Mouse (Mus musculus): Measurements from ENCODE around the gene Slc31a2. TPM values are rescaled to one million over a fixed set of nuclear protein-coding genes. Genes with fewer than 3 reads are reported as not detected.

The Slc31a2 gene
- polyA plus RNA-seq, 1 experiment from 2014 or later: 18.0 TPM

DNA sequence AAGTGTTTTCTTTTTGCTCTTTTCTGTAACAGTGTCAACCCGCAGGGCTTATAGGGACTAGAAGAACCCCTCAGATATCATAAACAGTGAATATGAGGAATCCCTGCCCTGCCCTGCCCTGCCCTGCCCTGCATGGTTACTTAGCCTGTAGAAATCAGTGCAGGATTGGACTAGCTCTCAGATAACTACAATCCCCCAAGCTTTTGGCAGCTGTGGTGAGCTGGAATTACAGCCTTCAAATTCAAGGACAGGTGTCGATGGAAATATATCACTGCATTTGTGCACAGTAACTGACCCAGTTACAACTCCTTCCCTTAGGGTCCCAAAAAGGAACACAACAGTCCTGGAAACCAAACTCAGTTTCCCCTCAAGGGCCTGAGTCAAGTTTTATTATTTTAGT, 37.6 kb downstream of the Slc31a2 start:
- Histone ChIP-seq H3K4me1 (ENCODE audit: control insufficient read depth, insufficient read depth, low read length) (no peaks in the 10 kb centered on the region), H3K4me3 (ENCODE audit: low read depth, low read length) (no peak overlapping the region), H3K4me2 (ENCODE audit: low read depth, low read length) (no peak overlapping the region), H3K36me3 (ENCODE audit: control insufficient read depth, insufficient read depth, low read length) (peaks cover 83% of the 10 kb centered on the region), H3K9ac (ENCODE audit: low read depth, low read length) (no peak overlapping the region), H3K27ac (replicated peaks; ENCODE audit: low read depth, low read length) (no peak overlapping the region), H3K9me3 (ENCODE audit: control insufficient read depth, low read length) (no peaks in the 10 kb centered on the region), H3K27me3 (replicated peaks; ENCODE audit: control insufficient read depth, insufficient read depth, low read length) (no peaks in the 10 kb centered on the region)
- 81% methylated on average over 2 of the region's 2 CpGs for WGBS
- DNase-seq (ENCODE audit: low spot score) (peak; percentile 19), ATAC-seq (ENCODE audit: low read depth) (no peak)

DNA sequence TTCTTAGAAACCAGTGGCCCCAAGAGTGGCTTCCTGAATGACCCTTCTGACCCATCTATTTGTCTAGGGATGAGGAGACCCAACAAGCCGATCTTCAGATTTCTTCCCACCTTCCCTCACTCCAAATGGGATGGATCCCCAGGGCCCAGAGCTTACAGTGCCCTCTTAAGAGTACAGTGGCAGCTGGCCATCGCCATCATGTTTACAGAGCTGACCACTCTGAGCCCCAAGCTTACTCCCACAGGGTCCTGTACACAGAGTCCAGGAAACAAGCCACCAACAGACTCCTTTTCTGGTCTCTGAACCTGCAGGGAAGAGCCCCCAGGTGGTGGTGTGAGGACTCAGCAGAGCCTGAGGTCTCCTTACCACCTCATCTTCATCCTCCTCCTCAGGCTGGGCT, 40.4 kb downstream of the Slc31a2 start:
- DNase-seq (ENCODE audit: low spot score) (no peak), ATAC-seq (ENCODE audit: low read depth) (no peak)
- H3K9me3 ChIP-seq (ENCODE audit: control insufficient read depth, low read length): no peaks in the 10 kb centered on the region
- WGBS: 80% methylated on average over 2 of the region's 2 CpGs
- H3K27ac ChIP-seq (replicated peaks; ENCODE audit: low read depth, low read length): no peak overlapping the region
- no peaks in the 10 kb centered on the region for H3K27me3 ChIP-seq (replicated peaks; ENCODE audit: control insufficient read depth, insufficient read depth, low read length)
- H3K36me3 ChIP-seq (ENCODE audit: control insufficient read depth, insufficient read depth, low read length): peaks cover 94% of the 10 kb centered on the region
- H3K4me2 ChIP-seq (ENCODE audit: low read depth, low read length): no peak overlapping the region
- no peaks in the 10 kb centered on the region for H3K4me1 ChIP-seq (ENCODE audit: control insufficient read depth, insufficient read depth, low read length)
- H3K4me3 ChIP-seq (ENCODE audit: low read depth, low read length): no peak overlapping the region
- H3K9ac ChIP-seq (ENCODE audit: low read depth, low read length): no peak overlapping the region

DNA sequence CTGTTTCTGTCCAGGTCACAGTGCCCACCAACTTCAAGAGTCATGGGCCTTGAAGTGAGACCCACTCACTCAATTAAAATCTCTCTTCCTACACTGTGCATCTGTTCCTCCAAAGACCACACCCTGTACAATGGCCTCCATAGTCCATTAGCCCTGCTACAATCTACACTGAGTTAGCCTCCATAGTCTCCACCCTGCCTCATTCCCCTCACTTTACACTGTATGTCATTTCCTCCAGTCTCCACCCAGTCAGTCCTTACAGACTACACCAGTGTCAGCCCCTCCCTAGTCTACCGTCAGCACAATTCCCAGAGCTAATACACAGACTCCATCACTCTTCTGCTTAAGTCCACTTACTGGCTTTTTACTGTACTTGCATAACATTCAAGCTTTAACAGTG, 40.9 kb downstream of the Slc31a2 start:
- Histone ChIP-seq H3K4me2 (ENCODE audit: low read depth, low read length) (no peak overlapping the region), H3K4me1 (ENCODE audit: control insufficient read depth, insufficient read depth, low read length) (no peaks in the 10 kb centered on the region), H3K9ac (ENCODE audit: low read depth, low read length) (no peak overlapping the region), H3K27ac (replicated peaks; ENCODE audit: low read depth, low read length) (no peak overlapping the region), H3K9me3 (ENCODE audit: control insufficient read depth, low read length) (no peaks in the 10 kb centered on the region), H3K36me3 (ENCODE audit: control insufficient read depth, insufficient read depth, low read length) (peaks cover 92% of the 10 kb centered on the region), H3K27me3 (replicated peaks; ENCODE audit: control insufficient read depth, insufficient read depth, low read length) (no peaks in the 10 kb centered on the region), H3K4me3 (ENCODE audit: low read depth, low read length) (no peak overlapping the region)
- ATAC-seq (ENCODE audit: low read depth) (no peak), DNase-seq (ENCODE audit: low spot score) (no peak)
- WGBS: 74% methylated on average over 1 of the region's 1 CpGs

DNA sequence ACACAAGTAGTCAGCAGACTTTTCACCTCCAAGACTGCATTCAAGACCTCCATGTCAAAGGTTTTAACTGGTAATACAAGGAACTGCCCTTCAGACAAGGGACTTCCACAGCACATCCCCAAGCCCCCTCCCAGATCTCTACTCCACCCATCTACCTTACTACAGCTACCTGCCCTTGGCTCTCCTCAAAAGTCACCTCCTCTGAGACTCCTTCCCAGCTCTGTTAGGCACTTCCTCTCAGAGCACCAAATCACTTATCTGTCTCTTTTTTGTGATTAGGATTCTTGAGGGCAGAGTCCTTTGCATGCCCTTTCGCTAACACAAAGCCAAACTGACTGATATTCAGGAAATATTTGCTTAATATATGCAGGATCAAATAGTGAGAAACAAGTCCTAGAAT, 43.9 kb downstream of the Slc31a2 start:
- no peak for DNase-seq (ENCODE audit: low spot score)
- no peaks in the 10 kb centered on the region for H3K9me3 ChIP-seq (ENCODE audit: control insufficient read depth, low read length)
- no peaks in the 10 kb centered on the region for H3K4me1 ChIP-seq (ENCODE audit: control insufficient read depth, insufficient read depth, low read length)
- WGBS: 91% methylated on average over 1 of the region's 1 CpGs
- H3K27ac ChIP-seq (replicated peaks; ENCODE audit: low read depth, low read length): no peak overlapping the region
- no peak overlapping the region for H3K4me3 ChIP-seq (ENCODE audit: low read depth, low read length)
- H3K27me3 ChIP-seq (replicated peaks; ENCODE audit: control insufficient read depth, insufficient read depth, low read length): no peaks in the 10 kb centered on the region
- H3K9ac ChIP-seq (ENCODE audit: low read depth, low read length): no peak overlapping the region
- no peak overlapping the region for H3K4me2 ChIP-seq (ENCODE audit: low read depth, low read length)
- no peak for ATAC-seq (ENCODE audit: low read depth)
- H3K36me3 ChIP-seq (ENCODE audit: control insufficient read depth, insufficient read depth, low read length): peaks cover 71% of the 10 kb centered on the region

DNA sequence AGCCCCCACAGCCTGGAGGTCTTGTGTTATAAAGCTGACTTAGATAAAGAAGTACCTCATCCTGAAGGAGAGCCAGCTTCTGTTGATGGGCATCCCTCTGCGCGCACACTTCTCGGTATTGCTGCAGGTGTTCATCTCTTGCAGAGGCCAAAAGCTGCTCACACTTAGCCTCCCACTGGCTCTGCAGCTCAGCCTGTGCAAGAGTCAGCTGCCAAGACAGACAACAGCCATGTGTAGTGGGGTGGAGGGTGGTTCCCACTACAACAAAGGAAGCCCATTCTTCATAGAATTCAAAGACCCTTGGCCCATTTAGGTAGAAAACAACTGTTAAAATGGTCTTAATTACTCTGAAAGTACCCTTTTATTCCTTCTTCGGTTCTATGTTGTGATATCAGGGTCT, 44.5 kb downstream of the Slc31a2 start:
- ATAC-seq (ENCODE audit: low read depth) (no peak), DNase-seq (ENCODE audit: low spot score) (no peak)
- Histone ChIP-seq H3K4me3 (ENCODE audit: low read depth, low read length) (no peak overlapping the region), H3K9ac (ENCODE audit: low read depth, low read length) (no peak overlapping the region), H3K4me1 (ENCODE audit: control insufficient read depth, insufficient read depth, low read length) (no peaks in the 10 kb centered on the region), H3K36me3 (ENCODE audit: control insufficient read depth, insufficient read depth, low read length) (peaks cover 69% of the 10 kb centered on the region), H3K27me3 (replicated peaks; ENCODE audit: control insufficient read depth, insufficient read depth, low read length) (no peaks in the 10 kb centered on the region), H3K27ac (replicated peaks; ENCODE audit: low read depth, low read length) (no peak overlapping the region), H3K4me2 (ENCODE audit: low read depth, low read length) (no peak overlapping the region), H3K9me3 (ENCODE audit: control insufficient read depth, low read length) (no peaks in the 10 kb centered on the region)
- 87% methylated on average over 4 of the region's 4 CpGs for WGBS

DNA sequence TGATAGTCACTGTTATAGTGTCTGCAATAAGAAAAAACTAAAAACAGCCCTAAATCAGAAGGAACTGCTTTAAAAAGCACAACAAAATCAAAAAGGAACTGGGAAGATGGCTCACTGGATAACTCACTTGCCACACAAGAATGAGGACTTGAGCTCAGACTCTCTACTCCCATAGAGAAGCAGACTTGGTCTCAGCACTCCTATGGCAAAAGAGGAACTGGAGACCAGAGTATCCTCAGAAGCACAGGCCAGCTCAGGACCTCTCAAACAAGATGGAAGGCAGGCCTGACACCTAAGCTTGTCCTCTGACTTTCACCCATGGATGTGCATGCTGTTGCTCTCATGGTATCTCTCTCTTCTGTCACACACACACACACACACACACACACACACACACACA, 46.0 kb downstream of the Slc31a2 start:
- H3K4me3 ChIP-seq (ENCODE audit: low read depth, low read length): no peak overlapping the region
- DNase-seq (ENCODE audit: low spot score) (no peak), ATAC-seq (ENCODE audit: low read depth) (no peak)
- H3K9me3 ChIP-seq (ENCODE audit: control insufficient read depth, low read length): no peaks in the 10 kb centered on the region
- H3K27ac ChIP-seq (replicated peaks; ENCODE audit: low read depth, low read length): no peak overlapping the region
- H3K27me3 ChIP-seq (replicated peaks; ENCODE audit: control insufficient read depth, insufficient read depth, low read length): no peaks in the 10 kb centered on the region
- no peaks in the 10 kb centered on the region for H3K4me1 ChIP-seq (ENCODE audit: control insufficient read depth, insufficient read depth, low read length)
- H3K9ac ChIP-seq (ENCODE audit: low read depth, low read length): no peak overlapping the region
- no peak overlapping the region for H3K4me2 ChIP-seq (ENCODE audit: low read depth, low read length)
- peaks cover 67% of the 10 kb centered on the region for H3K36me3 ChIP-seq (ENCODE audit: control insufficient read depth, insufficient read depth, low read length)

DNA sequence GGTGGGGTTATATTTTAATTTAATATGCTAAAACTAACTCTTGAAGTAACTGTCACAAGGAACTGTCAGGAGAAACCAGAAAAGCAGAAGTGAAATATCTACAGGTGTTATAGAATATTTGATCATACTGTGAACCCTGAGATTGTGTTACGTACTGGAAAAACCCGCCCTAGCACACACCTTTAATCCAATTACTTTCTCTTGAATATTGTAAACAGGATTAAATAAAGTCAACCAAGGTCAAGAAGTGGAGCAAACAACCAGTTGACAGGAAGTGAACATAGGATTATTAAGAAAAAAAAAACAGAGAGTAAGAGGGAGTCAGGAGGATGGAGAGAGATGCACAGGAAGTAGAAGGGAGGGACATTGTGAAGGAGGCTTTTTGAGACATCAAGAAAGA, 50.5 kb downstream of the Slc31a2 start:
- no peaks in the 10 kb centered on the region for H3K9me3 ChIP-seq (ENCODE audit: control insufficient read depth, low read length)
- DNase-seq (ENCODE audit: low spot score): no peak
- H3K4me3 ChIP-seq (ENCODE audit: low read depth, low read length): no peak overlapping the region
- ATAC-seq (ENCODE audit: low read depth): no peak
- H3K36me3 ChIP-seq (ENCODE audit: control insufficient read depth, insufficient read depth, low read length): peaks cover 47% of the 10 kb centered on the region
- no peak overlapping the region for H3K9ac ChIP-seq (ENCODE audit: low read depth, low read length)
- no peak overlapping the region for H3K4me2 ChIP-seq (ENCODE audit: low read depth, low read length)
- H3K27me3 ChIP-seq (replicated peaks; ENCODE audit: control insufficient read depth, insufficient read depth, low read length): no peaks in the 10 kb centered on the region
- WGBS: 92% methylated on average over 2 of the region's 2 CpGs
- no peaks in the 10 kb centered on the region for H3K4me1 ChIP-seq (ENCODE audit: control insufficient read depth, insufficient read depth, low read length)
- H3K27ac ChIP-seq (replicated peaks; ENCODE audit: low read depth, low read length): no peak overlapping the region

DNA sequence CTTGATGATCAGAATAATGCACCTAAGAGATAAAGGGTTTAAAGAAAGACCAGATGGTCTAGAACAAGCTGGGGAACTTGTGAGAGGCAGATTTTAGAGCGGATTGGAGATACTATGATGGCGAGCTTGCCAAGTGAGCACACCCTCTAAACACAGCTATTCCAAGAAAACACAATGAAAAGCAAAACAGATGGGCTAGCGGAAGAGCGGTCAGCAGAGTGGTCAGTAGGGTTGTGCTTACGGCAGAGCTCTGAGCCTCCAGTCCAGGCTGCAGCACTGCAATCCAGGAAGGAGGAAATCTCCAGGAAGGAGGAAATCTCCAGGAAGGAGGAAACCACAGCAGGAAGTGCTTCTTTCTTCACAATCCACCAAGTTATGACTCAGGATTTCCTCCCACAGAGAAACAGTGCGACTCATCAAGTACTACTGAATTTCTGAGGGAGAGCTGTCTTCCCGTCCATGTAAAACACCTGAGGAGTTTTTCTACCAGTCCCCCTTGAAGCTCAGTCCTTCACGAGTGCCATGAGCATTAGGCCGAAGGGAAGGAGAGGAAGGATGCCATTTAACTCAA, 51.4 kb downstream of the Slc31a2 start:
- ATAC-seq (ENCODE audit: low read depth) (no peak), DNase-seq (ENCODE audit: low spot score) (no peak)
- Histone ChIP-seq H3K9ac (ENCODE audit: low read depth, low read length) (no peak overlapping the region), H3K27me3 (replicated peaks; ENCODE audit: control insufficient read depth, insufficient read depth, low read length) (no peaks in the 10 kb centered on the region), H3K4me1 (ENCODE audit: control insufficient read depth, insufficient read depth, low read length) (no peaks in the 10 kb centered on the region), H3K36me3 (ENCODE audit: control insufficient read depth, insufficient read depth, low read length) (peaks cover 50% of the 10 kb centered on the region), H3K4me2 (ENCODE audit: low read depth, low read length) (no peak overlapping the region), H3K4me3 (ENCODE audit: low read depth, low read length) (no peak overlapping the region), H3K27ac (replicated peaks; ENCODE audit: low read depth, low read length) (no peak overlapping the region), H3K9me3 (ENCODE audit: control insufficient read depth, low read length) (no peaks in the 10 kb centered on the region)
- 80% methylated on average over 9 of the region's 9 CpGs for WGBS

DNA sequence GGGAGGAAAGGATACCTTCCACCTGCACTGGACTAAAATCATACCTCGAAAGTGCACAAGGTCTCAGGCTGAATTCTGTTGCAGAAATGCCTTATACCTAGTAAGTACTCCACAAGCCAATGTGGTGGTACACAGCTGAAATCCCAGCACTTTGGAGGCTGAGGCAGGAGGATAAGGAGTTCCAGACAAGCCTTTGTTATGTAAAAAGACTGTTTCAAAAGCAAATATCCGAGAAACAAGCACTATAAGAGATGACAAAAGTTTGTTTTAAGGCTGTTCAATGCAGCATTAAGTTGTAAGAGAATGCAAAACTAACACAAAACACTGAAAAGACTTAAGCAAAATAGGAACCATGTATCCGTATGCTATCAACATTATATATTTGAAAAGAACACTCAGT, 52.2 kb downstream of the Slc31a2 start:
- Histone ChIP-seq H3K4me1 (ENCODE audit: control insufficient read depth, insufficient read depth, low read length) (no peaks in the 10 kb centered on the region), H3K27me3 (replicated peaks; ENCODE audit: control insufficient read depth, insufficient read depth, low read length) (no peaks in the 10 kb centered on the region), H3K4me3 (ENCODE audit: low read depth, low read length) (no peak overlapping the region), H3K27ac (replicated peaks; ENCODE audit: low read depth, low read length) (no peak overlapping the region), H3K4me2 (ENCODE audit: low read depth, low read length) (no peak overlapping the region), H3K36me3 (ENCODE audit: control insufficient read depth, insufficient read depth, low read length) (peaks cover 55% of the 10 kb centered on the region), H3K9ac (ENCODE audit: low read depth, low read length) (no peak overlapping the region), H3K9me3 (ENCODE audit: control insufficient read depth, low read length) (no peaks in the 10 kb centered on the region)
- WGBS: 87% methylated on average over 3 of the region's 3 CpGs
- DNase-seq (ENCODE audit: low spot score) (no peak), ATAC-seq (ENCODE audit: low read depth) (no peak)
